Mouse (Mus musculus) erythroblast, adult 5-6 weeks (primary cell): ENCODE measurements around the gene Rabggtb. TPM values are rescaled to one million over a fixed set of nuclear protein-coding genes. Genes with fewer than 3 reads are reported as not detected.
A peak's percentile ranks its signal among the peaks of the same experiment; 100 is the strongest.

Experiments
- ATAC-seq: replicated peaks from 2 replicates; pipeline ENCODE4 v1.8.0; 2016; ENCODE audit warnings: moderate number of reproducible peaks, mild to moderate bottlenecking, moderate TSS enrichment, inconsistent platforms; ENCODE audit not compliant: poor library complexity, low FRiP score, severe bottlenecking
- total RNA-seq, 2 experiments: library from RNA; stranded (forward) in 1 of 2; stranded (reverse) in 1 of 2; fragments of 150-400 nt in 1 of 2; fragments of 200-764, 138-1000 nt in 1 of 2; gene quantifications; 2 replicates each; pipeline versions ENCODE4 v1.2.3 to v1.2.4; 2015 to 2017; ENCODE audit warnings: low replicate concordance in 2 of 2

The Rabggtb gene
- total RNA-seq (2015; ENCODE audit: low replicate concordance) (46.4 and 64.4 TPM in 2 replicates), total RNA-seq (2017; ENCODE audit: low replicate concordance) (52.9 and 60.9 TPM in 2 replicates)

GRCm38 (mm10) chr3:153912546-153913509, at the start of gene Rabggtb:
Rabggtb (minus strand) TSS chr3:153913009.
- ATAC-seq: peak; percentile 90

- no peak for ATAC-seq
Measured at GRCm38 (mm10) chr3:153961632-153962389, 49.0 kb upstream of the Rabggtb start.

- ATAC-seq: no peak
Measured at GRCm38 (mm10) chr3:153960884-153961283, 48.1 kb upstream of the Rabggtb start.

GRCm38 (mm10) chr3:153959731-153960207, 47.0 kb upstream of the Rabggtb start:
- peak; percentile 44 for ATAC-seq

- peak; percentile 68 for ATAC-seq
Measured at GRCm38 (mm10) chr3:153959035-153959730, 46.4 kb upstream of the Rabggtb start.

- ATAC-seq: no peak
Measured at GRCm38 (mm10) chr3:153957916-153958315, 45.1 kb upstream of the Rabggtb start.

GRCm38 (mm10) chr3:153948176-153948575, 35.4 kb upstream of the Rabggtb start:
- ATAC-seq: no peak

- ATAC-seq: no peak
Measured at GRCm38 (mm10) chr3:153947271-153947670, 34.5 kb upstream of the Rabggtb start.

GRCm38 (mm10) chr3:153944335-153944990, 31.7 kb upstream of the Rabggtb start, which contains the start of gene Acadm:
Acadm (minus strand) TSS chr3:153944632.
- ATAC-seq: peak; percentile 91

GRCm38 (mm10) chr3:153943901-153944334, 31.1 kb upstream of the Rabggtb start:
- peak; percentile 34 for ATAC-seq

GRCm38 (mm10) chr3:153943003-153943640, 30.3 kb upstream of the Rabggtb start:
- no peak for ATAC-seq

GRCm38 (mm10) chr3:153941613-153942012, 28.8 kb upstream of the Rabggtb start:
- no peak for ATAC-seq

GRCm38 (mm10) chr3:153940486-153940885, 27.7 kb upstream of the Rabggtb start:
- no peak for ATAC-seq

- no peak for ATAC-seq
Measured at GRCm38 (mm10) chr3:153940021-153940420, 27.2 kb upstream of the Rabggtb start.

GRCm38 (mm10) chr3:153937116-153937810, 24.5 kb upstream of the Rabggtb start:
- no peak for ATAC-seq

- no peak for ATAC-seq
Measured at GRCm38 (mm10) chr3:153935878-153936277, 23.1 kb upstream of the Rabggtb start.

GRCm38 (mm10) chr3:153932461-153932860, 19.7 kb upstream of the Rabggtb start:
- ATAC-seq: no peak

- ATAC-seq: peak; percentile 56
Measured at GRCm38 (mm10) chr3:153929526-153929925, 16.7 kb upstream of the Rabggtb start.
